Mouse (Mus musculus): Measurements from ENCODE around the gene Guf1. TPM values are rescaled to one million over a fixed set of nuclear protein-coding genes. Genes with fewer than 3 reads are reported as not detected.
A peak's percentile ranks its signal among the peaks of the same experiment; 100 is the strongest.

Gene Guf1
- total RNA-seq, 1 experiment = 17.5 TPM

GRCm38 (mm10) chr5:69557404-69557935 is 747 bp downstream of the Guf1 start:
- Histone ChIP-seq H3K27ac (ENCODE audit: insufficient read depth, low read depth, low read length, poor library complexity, severe bottlenecking) (no peak overlapping the region), H3K9ac (ENCODE audit: insufficient read depth, low read depth, low read length, poor library complexity, severe bottlenecking) (peak overlapping the region; percentile 88), H3K4me1 (ENCODE audit: control insufficient read depth in 2 of 2, insufficient read depth in 2 of 2, low read length in 2 of 2, poor library complexity in 1 of 2) (no peaks in the 10 kb centered on the region; a peak in 1 of 4 replicates), H3K36me3 (ENCODE audit: control insufficient read depth, insufficient read depth, low read length, poor library complexity, severe bottlenecking) (peaks cover 3% of the 10 kb centered on the region), H3K4me3 (ENCODE audit: insufficient read depth in 1 of 2, low read depth in 1 of 2, low read length in 2 of 2, poor library complexity in 1 of 2, severe bottlenecking in 1 of 2) (peak overlapping the region; percentile 89 to 92), H3K9me3 (ENCODE audit: control insufficient read depth, insufficient read depth, low read depth, low read length) (no peaks in the 10 kb centered on the region)
- TF ChIP-seq ZC3H11A (IDR thresholded peaks at IDR 0.05; ENCODE audit: borderline replicate concordance, low read depth, low read length) (no peak), CHD2 (IDR thresholded peaks at IDR 0.05; ENCODE audit: low read depth, low read length) (no peak), HCFC1 (IDR thresholded peaks at IDR 0.05; ENCODE audit: borderline replicate concordance, insufficient read depth, low read length) (no peak), ZNF384 (IDR thresholded peaks at IDR 0.05; ENCODE audit: low read depth, low read length) (no peak), MAFK (IDR thresholded peaks at IDR 0.05; ENCODE audit: insufficient read depth, low read depth, low read length) (no peak)
- peak; percentile 15 for DNase-seq (ENCODE audit: low read depth, low spot score)
- in situ Hi-C loops (cut with MboI; ENCODE audit: low sequenced_read_pairs in 2 of 2, unreplicated experiment in 2 of 2) = no loop called here

DNA sequence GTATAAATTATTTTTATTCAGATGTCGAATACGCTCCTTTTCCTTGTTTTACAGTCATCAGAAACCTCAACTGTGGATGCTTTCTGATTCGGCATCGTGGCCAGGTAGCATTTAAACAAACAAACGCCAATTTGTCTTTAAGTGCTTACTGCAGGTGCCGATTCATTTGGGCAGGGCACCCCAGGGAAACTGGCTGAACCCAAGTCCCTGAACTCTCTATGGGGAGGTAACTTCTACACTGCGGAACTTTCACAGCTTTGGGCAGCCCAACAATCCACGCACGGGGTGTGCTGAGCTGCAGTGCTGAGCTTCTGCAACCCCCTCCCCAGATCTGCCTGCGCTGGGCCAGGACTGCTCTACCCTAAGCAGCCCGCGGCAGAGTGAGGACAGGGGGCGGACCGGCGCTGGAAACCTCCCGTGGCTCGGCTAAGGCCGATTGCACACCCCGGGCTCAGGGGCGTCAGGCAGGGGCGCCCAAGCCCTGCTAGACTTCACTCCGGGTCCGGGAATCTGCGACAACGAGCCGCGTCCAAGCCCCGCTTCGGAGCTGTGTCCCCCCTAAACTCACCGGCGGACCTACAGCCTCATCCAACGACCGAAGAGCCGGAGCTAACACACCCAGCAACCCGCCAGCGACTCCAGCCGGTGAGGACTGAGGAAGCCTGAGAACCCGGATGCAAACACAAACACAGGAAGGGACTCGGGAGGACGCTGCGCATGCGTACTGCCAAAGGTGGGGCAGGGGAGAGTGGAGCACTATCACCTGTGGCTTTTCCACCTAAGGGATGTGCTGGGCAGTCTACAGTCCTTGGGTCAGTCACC is 35.1 kb downstream of the Guf1 start, which contains the start of gene Gnpda2:
Gene Gnpda2, minus strand, starts transcription at position 701 of the 822 bp plus-strand sequence.
- Histone ChIP-seq H3K36me3 (ENCODE audit: control insufficient read depth, insufficient read depth, low read length, poor library complexity, severe bottlenecking) (no peaks in the 10 kb centered on the region), H3K27ac (ENCODE audit: insufficient read depth, low read depth, low read length, poor library complexity, severe bottlenecking) (no peak within 1 kb of the TSS), H3K9me3 (ENCODE audit: control insufficient read depth, insufficient read depth, low read depth, low read length) (no peaks in the 10 kb centered on the region), H3K4me1 (ENCODE audit: control insufficient read depth in 2 of 2, insufficient read depth in 2 of 2, low read length in 2 of 2, poor library complexity in 1 of 2) (0 out of 4 replicates have a peak, but pooled peaks cover 0 to 2% of the 10 kb centered on the region in 2 experiments), H3K4me3 (ENCODE audit: insufficient read depth in 1 of 2, low read depth in 1 of 2, low read length in 2 of 2, poor library complexity in 1 of 2, severe bottlenecking in 1 of 2) (peak within 1 kb of the TSS; percentile 73 to 82), H3K9ac (ENCODE audit: insufficient read depth, low read depth, low read length, poor library complexity, severe bottlenecking) (peak within 1 kb of the TSS; percentile 78)
- in situ Hi-C loops (cut with MboI; ENCODE audit: low sequenced_read_pairs in 2 of 2, unreplicated experiment in 2 of 2) = no loop called here
- TF ChIP-seq HCFC1 (IDR thresholded peaks at IDR 0.05; ENCODE audit: borderline replicate concordance, insufficient read depth, low read length) (peak; percentile 52; the same call in 1 of the 2 replicates), MAFK (IDR thresholded peaks at IDR 0.05; ENCODE audit: insufficient read depth, low read depth, low read length) (no peak), CHD2 (IDR thresholded peaks at IDR 0.05; ENCODE audit: low read depth, low read length) (no peak)
- DNase-seq (ENCODE audit: low read depth, low spot score) = peak; percentile 81

GRCm38 (mm10) chr5:69601027-69601426 is 44.3 kb downstream of the Guf1 start:
- no peak overlapping the region for H3K4me3 ChIP-seq (ENCODE audit: insufficient read depth in 1 of 2, low read depth in 1 of 2, low read length in 2 of 2, poor library complexity in 1 of 2, severe bottlenecking in 1 of 2)
- no peaks in the 10 kb centered on the region for H3K36me3 ChIP-seq (ENCODE audit: control insufficient read depth, insufficient read depth, low read length, poor library complexity, severe bottlenecking)
- no peaks in the 10 kb centered on the region for H3K9me3 ChIP-seq (ENCODE audit: control insufficient read depth, insufficient read depth, low read depth, low read length)
- TF ChIP-seq HCFC1 (IDR thresholded peaks at IDR 0.05; ENCODE audit: borderline replicate concordance, insufficient read depth, low read length) = no peak
- no peak overlapping the region for H3K9ac ChIP-seq (ENCODE audit: insufficient read depth, low read depth, low read length, poor library complexity, severe bottlenecking)
- H3K4me1 ChIP-seq (ENCODE audit: control insufficient read depth in 2 of 2, insufficient read depth in 2 of 2, low read length in 2 of 2, poor library complexity in 1 of 2) = no peaks in the 10 kb centered on the region
- DNase-seq (ENCODE audit: low read depth, low spot score) = peak; percentile 3
- no peak overlapping the region for H3K27ac ChIP-seq (ENCODE audit: insufficient read depth, low read depth, low read length, poor library complexity, severe bottlenecking)
- in situ Hi-C loops (cut with MboI; ENCODE audit: low sequenced_read_pairs in 2 of 2, unreplicated experiment in 2 of 2) = loop anchor here in 1 of 2 experiments (25.0 kb wide), 1 partner anchor 911 kb away; no protein-coding TSS in a partner anchor

GRCm38 (mm10) chr5:69613209-69613796 is 56.6 kb downstream of the Guf1 start:
- H3K27ac ChIP-seq (ENCODE audit: insufficient read depth, low read depth, low read length, poor library complexity, severe bottlenecking) = no peak overlapping the region
- no peak overlapping the region for H3K4me3 ChIP-seq (ENCODE audit: insufficient read depth in 1 of 2, low read depth in 1 of 2, low read length in 2 of 2, poor library complexity in 1 of 2, severe bottlenecking in 1 of 2)
- in situ Hi-C loops (cut with MboI; ENCODE audit: low sequenced_read_pairs in 2 of 2, unreplicated experiment in 2 of 2) = loop anchor here in 1 of 2 experiments (25.0 kb wide), 1 partner anchor 899 kb away; no protein-coding TSS in a partner anchor
- peak; percentile 13 for DNase-seq (ENCODE audit: low read depth, low spot score)
- no peak overlapping the region for H3K9ac ChIP-seq (ENCODE audit: insufficient read depth, low read depth, low read length, poor library complexity, severe bottlenecking)
- H3K9me3 ChIP-seq (ENCODE audit: control insufficient read depth, insufficient read depth, low read depth, low read length) = no peaks in the 10 kb centered on the region
- no peaks in the 10 kb centered on the region for H3K4me1 ChIP-seq (ENCODE audit: control insufficient read depth in 2 of 2, insufficient read depth in 2 of 2, low read length in 2 of 2, poor library complexity in 1 of 2)
- TF ChIP-seq ZC3H11A (IDR thresholded peaks at IDR 0.05; ENCODE audit: borderline replicate concordance, low read depth, low read length) (no peak), ZNF384 (IDR thresholded peaks at IDR 0.05; ENCODE audit: low read depth, low read length) (no peak), HCFC1 (IDR thresholded peaks at IDR 0.05; ENCODE audit: borderline replicate concordance, insufficient read depth, low read length) (no peak), CHD2 (IDR thresholded peaks at IDR 0.05; ENCODE audit: low read depth, low read length) (no peak), MAFK (IDR thresholded peaks at IDR 0.05; ENCODE audit: insufficient read depth, low read depth, low read length) (no peak)
- no peaks in the 10 kb centered on the region for H3K36me3 ChIP-seq (ENCODE audit: control insufficient read depth, insufficient read depth, low read length, poor library complexity, severe bottlenecking)

Data from ES-E14 (cell line).